Mouse (Mus musculus) layer of hippocampus, adult 8-10 months (tissue): ENCODE results near the gene Nbea. TPM values are rescaled to one million over a fixed set of nuclear protein-coding genes. Genes with fewer than 3 reads are reported as not detected.

ENCODE experiments used
- DNase-seq, 2 experiments: peaks; one replicate each; pipeline ENCODE4 v3.0.0; 2022; ENCODE audit warnings: low spot score in 2 of 2
- total RNA-seq, 4 experiments: library from RNA; stranded (reverse); gene quantifications; 2 replicates each; pipeline ENCODE4 v1.2.4; 2022

Nbea gene
- total RNA-seq, 4 experiments from 2014 or later: 174 to 221 (median 199) TPM

GRCm38 (mm10) chr3:55830226-55830625 lies 353.3 kb downstream of the Nbea start:
- DNase-seq: no peak

- DNase-seq: no peak
Measured at GRCm38 (mm10) chr3:55828481-55829256, 354.8 kb downstream of the Nbea start.

GRCm38 (mm10) chr3:55824864-55825263 lies 358.6 kb downstream of the Nbea start:
- no peak for DNase-seq

- no peak for DNase-seq
Measured at GRCm38 (mm10) chr3:55819598-55819997, 363.9 kb downstream of the Nbea start.

- DNase-seq: no peak
Measured at GRCm38 (mm10) chr3:55818082-55818481, 365.4 kb downstream of the Nbea start.

- DNase-seq: no peak
Measured at GRCm38 (mm10) chr3:55816638-55817375, 366.7 kb downstream of the Nbea start.

- no peak for DNase-seq
Measured at GRCm38 (mm10) chr3:55816096-55816495, 367.4 kb downstream of the Nbea start.

GRCm38 (mm10) chr3:55814993-55815625 lies 368.4 kb downstream of the Nbea start:
- no peak for DNase-seq

GRCm38 (mm10) chr3:55794768-55795167 lies 388.7 kb downstream of the Nbea start:
- no peak for DNase-seq

GRCm38 (mm10) chr3:55793842-55794575 lies 389.5 kb downstream of the Nbea start:
- no peak for DNase-seq

- no peak for DNase-seq
Measured at GRCm38 (mm10) chr3:55792251-55792650, 391.2 kb downstream of the Nbea start.

- DNase-seq: no peak
Measured at GRCm38 (mm10) chr3:55790609-55791008, 392.9 kb downstream of the Nbea start.

- DNase-seq: no peak
Measured at GRCm38 (mm10) chr3:55789856-55790255, 393.6 kb downstream of the Nbea start.

GRCm38 (mm10) chr3:55788621-55789201 lies 394.8 kb downstream of the Nbea start:
- no peak for DNase-seq

- DNase-seq: no peak
Measured at GRCm38 (mm10) chr3:55788214-55788586, 395.3 kb downstream of the Nbea start.

- no peak for DNase-seq
Measured at GRCm38 (mm10) chr3:55787487-55788213, 395.9 kb downstream of the Nbea start.

- no peak for DNase-seq
Measured at GRCm38 (mm10) chr3:55786835-55787486, 396.5 kb downstream of the Nbea start.

- DNase-seq: no peak
Measured at GRCm38 (mm10) chr3:55785981-55786725, 397.3 kb downstream of the Nbea start.

GRCm38 (mm10) chr3:55785266-55785980 lies 398.1 kb downstream of the Nbea start:
- no peak for DNase-seq
